Mouse (Mus musculus) intestine, embryonic 14.5 days (tissue): Measurements from ENCODE around the gene Dctn1. TPM values are rescaled to one million over a fixed set of nuclear protein-coding genes. Genes with fewer than 3 reads are reported as not detected.
A peak's percentile ranks its signal among the peaks of the same experiment; 100 is the strongest.

ENCODE experiments used
- ATAC-seq: fragments of 200-750 bp; cut with Nextera tagmentation; replicated peaks from 2 replicates; pipeline ENCODE4 v1.8.0; 2017; ENCODE audit warnings: low read depth, moderate number of reproducible peaks, moderate TSS enrichment, moderate library complexity; ENCODE audit not compliant: low FRiP score, low TSS enrichment
- DNase-seq: peaks from one replicate; pipeline ENCODE4 v3.0.0-alpha.2; 2018; ENCODE audit warnings: low spot score
- H3K27ac ChIP-seq: fragments of 300-500 bp; sonication (generic); 2 replicates; pipeline ENCODE4 v1.5.1; 2014; ENCODE audit warnings: low read depth, mild to moderate bottlenecking, control low read depth
- H3K27me3 ChIP-seq: fragments of 300-500 bp; sonication (generic); replicated peaks from 2 replicates; pipeline ENCODE4 v1.6.1; 2014; ENCODE audit warnings: low read length, control low read depth; ENCODE audit not compliant: control insufficient read depth, insufficient read depth
- H3K36me3 ChIP-seq: fragments of 300-500 bp; sonication (generic); 2 replicates; pipeline ENCODE4 v1.6.1; 2014; ENCODE audit warnings: low read length, control low read depth; ENCODE audit not compliant: control insufficient read depth, insufficient read depth
- H3K4me1 ChIP-seq: fragments of 300-500 bp; sonication (generic); replicated peaks from 2 replicates; pipeline ENCODE4 v1.6.1; 2014; ENCODE audit warnings: low read length, control low read depth, mixed read lengths; ENCODE audit not compliant: control insufficient read depth, insufficient read depth
- H3K4me2 ChIP-seq: fragments of 300-500 bp; sonication (generic); 2 replicates; pipeline ENCODE4 v1.6.1; 2014; ENCODE audit warnings: low read length
- H3K4me3 ChIP-seq: fragments of 300-500 bp; sonication (generic); 2 replicates; pipeline ENCODE4 v1.5.1; 2014; ENCODE audit warnings: low read depth, low read length, control low read depth, mixed read lengths
- H3K9ac ChIP-seq: fragments of 300-500 bp; sonication (generic); 2 replicates; pipeline ENCODE4 v1.6.1; 2014; ENCODE audit warnings: mild to moderate bottlenecking, low read length
- H3K9me3 ChIP-seq: fragments of 300-500 bp; sonication (generic); 2 replicates; pipeline ENCODE4 v1.6.1; 2016; ENCODE audit warnings: low read length, control low read depth; ENCODE audit not compliant: control insufficient read depth
- WGBS: fragments of 180-500 bp; shearing (Covaris S2); extraction: QIAGEN DNeasy Blood & Tissue Kit; methylation state at CpG from one replicate; pipeline ENCODE4 v1.1.7; 2014; 5-methylcytosine and 5-hydroxymethylcytosine counted together
- polyA plus RNA-seq: library from polyadenylated mRNA; unstranded; fragments of >200 nt; fragmentation: Nextera tagmentation; extraction: Ambion mirVana; gene quantifications from 2 replicates; pipeline ENCODE4 v1.2.1, GENCODE M21; 2014

Dctn1 gene
- polyA plus RNA-seq: 75.3 and 76.0 TPM in 2 replicates

DNA sequence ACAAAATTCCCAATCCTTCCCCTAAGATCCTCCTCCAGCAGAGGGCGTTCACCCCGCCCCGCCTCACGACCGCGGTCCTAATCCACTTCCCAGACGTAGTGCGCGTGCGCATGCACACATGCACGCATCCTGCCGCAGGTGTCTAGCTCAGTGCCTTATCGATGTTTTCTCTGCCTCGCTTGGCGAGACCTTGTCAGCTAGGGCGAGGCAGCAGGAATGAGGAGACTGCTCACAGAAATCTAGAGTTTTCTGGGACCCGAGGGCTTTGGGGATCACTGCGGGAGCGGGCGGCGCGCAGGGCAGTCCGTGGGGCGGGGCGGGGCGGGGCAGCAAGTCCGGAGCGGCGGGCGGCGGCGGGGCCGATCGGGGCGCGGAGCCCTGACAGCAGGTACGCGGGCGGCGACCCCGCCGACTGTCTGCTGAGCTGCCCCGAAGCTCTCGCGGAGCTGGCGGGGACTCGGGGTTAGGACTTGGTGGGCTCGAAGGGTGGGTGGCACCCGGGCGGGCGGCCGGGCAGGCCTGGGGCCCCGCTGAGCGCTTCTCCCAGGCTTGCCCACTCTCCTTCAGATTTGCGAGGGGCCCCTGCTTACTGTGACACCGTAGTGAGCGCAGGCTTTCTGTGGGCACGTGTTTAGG is at the start of gene Dctn1:
Gene Dctn1 (plus strand): TSS at position 314 of the 636 bp plus-strand sequence.
- ATAC-seq: peak; percentile 90
- Histone ChIP-seq H3K27ac (peak within 1 kb of the TSS; percentile 78), H3K4me2 (peak within 1 kb of the TSS; percentile 84), H3K36me3 (peaks cover 5% of the 10 kb centered on the region; the same call in 1 of the 2 replicates), H3K4me1 (peaks cover 26% of the 10 kb centered on the region), H3K9ac (peak within 1 kb of the TSS; percentile 64), H3K27me3 (peaks cover 20% of the 10 kb centered on the region), H3K4me3 (peak within 1 kb of the TSS; percentile 54), H3K9me3 (no peaks in the 10 kb centered on the region)
- under 1% methylated on average over 52 of the region's 58 CpGs for WGBS
- peak; percentile 99 for DNase-seq

DNA sequence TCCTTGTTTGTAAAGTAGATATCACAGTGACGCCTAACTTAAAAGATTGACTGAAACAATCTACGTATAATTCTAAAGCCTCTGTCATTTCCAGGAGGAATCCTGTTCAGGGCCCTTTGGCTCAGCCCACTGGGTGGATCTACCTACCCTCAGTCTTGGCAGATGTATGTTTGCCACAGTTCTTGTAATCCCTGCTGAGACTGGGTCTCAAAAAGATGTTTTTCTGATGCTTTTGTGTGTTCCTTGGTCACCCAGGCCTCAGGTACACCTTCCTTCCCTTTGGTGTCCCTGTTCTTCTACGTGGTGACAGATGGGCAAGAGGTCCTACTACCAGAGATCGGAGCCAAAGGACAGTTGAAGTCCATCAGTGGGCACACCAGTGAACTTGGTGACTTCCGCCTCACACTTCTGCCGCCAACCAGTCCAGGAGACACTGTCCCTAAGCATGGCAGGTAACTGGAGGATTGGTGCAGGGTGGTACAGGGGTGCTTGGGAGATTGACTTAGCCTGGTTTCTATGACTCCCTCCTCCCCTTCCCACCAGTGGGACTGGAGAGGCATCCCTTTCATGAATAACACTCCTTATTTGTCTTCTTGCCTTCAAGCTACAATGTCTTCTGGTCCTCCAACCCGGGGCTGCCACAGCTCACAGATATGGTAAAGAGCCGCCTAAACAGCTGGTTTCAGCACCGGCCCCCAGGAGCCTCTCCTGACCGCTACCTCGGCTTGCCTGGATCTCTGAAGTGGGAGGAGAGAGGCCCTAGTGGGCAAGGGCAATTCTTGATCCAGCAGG is 49.2 kb upstream of the Dctn1 start:
- 76% methylated on average over 11 of the region's 11 CpGs for WGBS
- Histone ChIP-seq H3K4me2 (peak overlapping the region; percentile 95), H3K36me3 (peaks cover 32% of the 10 kb centered on the region), H3K9me3 (no peaks in the 10 kb centered on the region), H3K9ac (peak overlapping the region; percentile 80), H3K27me3 (no peaks in the 10 kb centered on the region), H3K4me3 (peak overlapping the region; percentile 79), H3K27ac (no peak overlapping the region), H3K4me1 (peaks cover 25% of the 10 kb centered on the region)
- no peak for ATAC-seq
- DNase-seq: no peak

DNA sequence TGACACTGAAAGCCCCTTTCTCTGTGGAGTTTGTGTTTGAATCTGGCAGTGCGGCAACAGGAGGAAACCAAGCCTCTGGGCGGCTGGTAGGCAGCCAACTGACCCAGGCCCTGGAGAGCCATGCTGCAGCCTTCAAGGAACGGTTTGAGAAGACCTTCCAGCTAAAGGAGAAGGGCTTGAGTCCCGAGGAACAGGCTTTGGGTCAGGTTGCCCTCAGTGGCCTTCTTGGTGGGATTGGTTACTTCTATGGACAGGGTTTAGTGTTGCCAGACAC is 48.6 kb upstream of the Dctn1 start:
- no peak overlapping the region for H3K4me3 ChIP-seq
- no peak overlapping the region for H3K9ac ChIP-seq

DNA sequence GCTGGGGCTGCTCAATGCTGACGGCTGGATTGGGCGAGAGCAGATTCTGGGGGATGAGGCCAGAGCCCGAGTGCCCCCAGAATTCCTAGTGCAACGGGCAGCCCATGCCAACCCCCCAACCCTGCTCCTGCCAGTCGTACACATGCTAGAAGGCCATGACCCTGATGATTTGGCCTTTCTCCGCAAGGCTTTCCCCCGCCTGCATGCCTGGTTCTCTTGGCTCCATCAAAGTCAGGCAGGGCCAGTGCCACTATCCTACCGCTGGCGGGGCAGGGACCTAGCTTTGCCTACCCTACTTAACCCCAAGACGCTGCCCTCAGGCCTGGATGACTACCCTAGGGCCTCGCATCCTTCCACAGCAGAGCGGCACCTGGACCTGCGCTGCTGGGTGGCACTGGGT is 48.1 kb upstream of the Dctn1 start:
- H3K4me2 ChIP-seq: no peak overlapping the region
- DNase-seq: no peak
- H3K9me3 ChIP-seq: no peaks in the 10 kb centered on the region
- no peak overlapping the region for H3K9ac ChIP-seq
- H3K4me3 ChIP-seq: no peak overlapping the region
- no peak for ATAC-seq
- 89% methylated on average over 13 of the region's 13 CpGs for WGBS
- peaks cover 30% of the 10 kb centered on the region for H3K4me1 ChIP-seq
- H3K36me3 ChIP-seq: peaks cover 31% of the 10 kb centered on the region
- H3K27ac ChIP-seq: no peak overlapping the region
- H3K27me3 ChIP-seq: no peaks in the 10 kb centered on the region

More for the DNA sequence above, 48.6 kb upstream of the Dctn1 start:
- 87% methylated on average over 4 of the region's 4 CpGs for WGBS
- DNase-seq: no peak
- Histone ChIP-seq H3K36me3 (peaks cover 31% of the 10 kb centered on the region), H3K27me3 (no peaks in the 10 kb centered on the region), H3K27ac (no peak overlapping the region), H3K4me2 (no peak overlapping the region), H3K4me1 (peaks cover 25% of the 10 kb centered on the region), H3K9me3 (no peaks in the 10 kb centered on the region)
- no peak for ATAC-seq

DNA sequence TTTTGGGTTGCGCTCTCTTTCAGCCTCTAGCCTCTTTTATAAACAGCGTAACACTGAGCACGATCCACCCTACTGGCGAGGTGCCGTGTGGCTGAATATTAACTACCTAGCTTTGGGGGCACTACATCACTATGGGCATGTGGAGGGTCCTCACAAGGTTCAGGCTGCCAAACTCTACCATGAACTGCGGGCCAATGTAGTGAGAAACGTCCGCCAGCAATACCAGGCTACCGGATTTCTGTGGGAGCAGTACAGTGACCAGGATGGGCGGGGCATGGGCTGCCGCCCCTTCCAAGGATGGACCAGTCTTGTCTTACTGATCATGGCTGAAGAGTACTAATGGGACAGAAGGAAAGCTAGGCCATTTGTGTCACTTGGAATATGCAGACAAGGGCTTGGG is 47.4 kb upstream of the Dctn1 start:
- 78% methylated on average over 11 of the region's 11 CpGs for WGBS
- Histone ChIP-seq H3K27me3 (no peaks in the 10 kb centered on the region), H3K9ac (no peak overlapping the region), H3K36me3 (peaks cover 31% of the 10 kb centered on the region), H3K4me2 (no peak overlapping the region), H3K9me3 (no peaks in the 10 kb centered on the region), H3K4me1 (peaks cover 35% of the 10 kb centered on the region), H3K27ac (no peak overlapping the region), H3K4me3 (no peak overlapping the region)
- DNase-seq (no peak), ATAC-seq (no peak)

DNA sequence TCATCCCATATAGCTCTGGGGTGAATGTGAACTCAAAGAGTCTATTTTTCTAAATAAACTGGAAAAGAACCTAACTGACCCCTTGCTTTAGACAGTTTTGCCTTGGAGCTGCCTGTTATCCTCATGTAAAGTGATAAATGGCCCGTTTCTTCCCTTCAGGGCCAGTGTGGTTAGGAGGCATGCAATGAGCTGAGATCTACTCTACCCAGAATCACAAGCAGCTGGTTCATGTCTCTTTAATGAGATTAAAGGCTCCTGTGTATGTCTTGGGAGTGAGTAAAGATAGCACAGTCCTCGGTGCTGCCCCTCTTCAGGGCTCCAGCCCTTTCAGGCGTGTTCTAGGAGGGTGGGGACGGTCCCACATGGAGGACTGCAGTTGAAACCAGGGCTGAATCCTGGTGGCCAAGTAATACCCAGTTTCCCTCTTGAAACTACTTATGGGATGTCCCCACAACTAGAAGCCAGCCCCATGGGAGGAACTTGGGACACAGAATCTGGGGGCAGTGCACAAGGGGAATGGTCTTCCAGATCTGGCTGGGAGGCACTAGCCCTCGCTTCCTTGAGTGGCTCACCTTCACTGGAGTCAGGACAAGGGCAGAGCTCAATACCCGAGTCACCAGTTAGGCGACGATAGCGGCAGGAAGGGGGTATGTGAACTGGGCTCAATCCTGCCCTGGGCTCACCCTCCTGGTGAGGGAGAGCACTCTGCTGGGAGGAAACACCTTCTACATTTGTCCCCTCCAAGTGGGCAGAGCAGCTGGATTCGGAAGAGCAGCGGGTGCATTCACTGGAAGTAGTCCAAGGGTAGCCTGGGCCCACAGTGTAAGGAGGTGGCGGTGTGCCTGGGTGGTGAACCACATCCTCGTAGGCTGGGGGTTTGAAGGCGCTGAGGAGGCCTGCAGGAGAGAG is 46.6 kb upstream of the Dctn1 start:
- 82% methylated on average over 14 of the region's 14 CpGs for WGBS
- Histone ChIP-seq H3K9me3 (no peaks in the 10 kb centered on the region), H3K4me1 (peaks cover 39% of the 10 kb centered on the region), H3K9ac (no peak overlapping the region), H3K27ac (no peak overlapping the region), H3K27me3 (no peaks in the 10 kb centered on the region), H3K4me3 (no peak overlapping the region), H3K4me2 (no peak overlapping the region), H3K36me3 (peaks cover 31% of the 10 kb centered on the region)
- no peak for ATAC-seq
- no peak for DNase-seq

DNA sequence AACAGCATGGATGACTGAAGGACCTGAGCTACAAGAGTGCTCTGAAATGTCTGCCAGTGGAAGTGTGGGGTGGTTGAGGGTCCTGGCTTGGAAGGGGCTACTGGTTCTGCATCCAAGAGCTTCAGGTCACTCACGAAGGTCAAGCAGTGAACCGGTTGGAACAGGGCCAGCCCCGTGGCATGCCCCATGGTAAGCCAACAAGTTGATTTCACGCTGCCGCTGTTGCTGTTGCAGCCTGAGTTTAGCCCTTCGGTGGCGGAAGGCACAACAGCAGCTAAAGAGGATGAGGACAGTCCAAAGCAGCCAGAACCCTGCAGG is 46.0 kb upstream of the Dctn1 start:
- Histone ChIP-seq H3K36me3 (peaks cover 31% of the 10 kb centered on the region), H3K4me2 (no peak overlapping the region; the same call in 1 of the 2 replicates), H3K9ac (no peak overlapping the region), H3K27ac (peak overlapping the region; percentile 38; the same call in 1 of the 2 replicates), H3K4me1 (peaks cover 40% of the 10 kb centered on the region), H3K27me3 (no peaks in the 10 kb centered on the region), H3K9me3 (no peaks in the 10 kb centered on the region), H3K4me3 (peak overlapping the region; percentile 82; the same call in 1 of the 2 replicates)
- no peak for DNase-seq
- no peak for ATAC-seq
- 81% methylated on average over 7 of the region's 7 CpGs for WGBS
